Mouse (Mus musculus) kidney, adult 2 months (tissue): ENCODE data around the gene Arhgap29.

Source experiments
- CTCF ChIP-seq: fragments of 200-500 bp; conservative IDR thresholded peaks from 2 replicates; pipeline ENCODE4 v1.5.1; 2011; ENCODE audit warnings: low read depth, mild to moderate bottlenecking, control low read depth, low read length, moderate library complexity, mixed read lengths; ENCODE audit not compliant: insufficient read depth, insufficient read length
- POLR2A ChIP-seq: fragments of 200-500 bp; IDR thresholded peaks from one replicate; pipeline ENCODE4 v1.6.1; 2011; ENCODE audit warnings: low read depth, low read length, control low read depth

- TF ChIP-seq POLR2A = no peak
- TF ChIP-seq CTCF = no peak
Measured at GRCm38 (mm10) chr3:121903286-121903685, 49.1 kb upstream of the Arhgap29 start.
